Mouse (Mus musculus): ENCODE measurements at regions not wholly inside any gene's neighbourhood (a gene's known extent, or its start where the extent isn't known, plus 50 kb on each side); places are given as distances from the start of the nearest gene placed in this dataset.
A peak's percentile ranks its signal among the peaks of the same experiment; 100 is the strongest.

- no peak for ATAC-seq (ENCODE audit: insufficient number of reproducible peaks, low FRiP score, low TSS enrichment)
Observed at GRCm38 (mm10) chr9:94016747-94017487, 521.0 kb downstream of the 1190002N15Rik start.

- no peak for ATAC-seq (ENCODE audit: insufficient number of reproducible peaks, low FRiP score, low TSS enrichment)
Observed at GRCm38 (mm10) chr9:93992216-93992615, 545.7 kb downstream of the 1190002N15Rik start.

DNA sequence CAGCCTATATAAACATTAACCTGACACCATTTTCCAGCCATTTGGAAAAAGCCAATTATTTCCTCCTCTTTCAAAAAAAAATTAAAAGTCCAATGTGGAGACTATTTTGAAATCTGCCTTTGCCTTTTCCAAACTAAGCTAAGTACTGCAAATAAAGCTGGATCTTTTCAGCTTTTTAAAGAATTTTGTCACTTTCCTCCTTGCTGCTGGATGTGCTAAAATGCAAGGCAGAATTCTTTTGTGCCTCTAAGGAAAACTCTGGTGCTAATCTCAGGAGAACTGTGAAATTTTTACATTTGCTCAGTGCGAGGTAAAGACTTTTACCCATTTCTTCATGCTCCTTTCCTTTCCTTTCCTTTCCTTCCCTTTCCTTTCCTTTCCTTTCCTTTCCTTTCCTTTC lies 546.7 kb downstream of the 1190002N15Rik start:
- no peak for ATAC-seq (ENCODE audit: insufficient number of reproducible peaks, low FRiP score, low TSS enrichment)

DNA sequence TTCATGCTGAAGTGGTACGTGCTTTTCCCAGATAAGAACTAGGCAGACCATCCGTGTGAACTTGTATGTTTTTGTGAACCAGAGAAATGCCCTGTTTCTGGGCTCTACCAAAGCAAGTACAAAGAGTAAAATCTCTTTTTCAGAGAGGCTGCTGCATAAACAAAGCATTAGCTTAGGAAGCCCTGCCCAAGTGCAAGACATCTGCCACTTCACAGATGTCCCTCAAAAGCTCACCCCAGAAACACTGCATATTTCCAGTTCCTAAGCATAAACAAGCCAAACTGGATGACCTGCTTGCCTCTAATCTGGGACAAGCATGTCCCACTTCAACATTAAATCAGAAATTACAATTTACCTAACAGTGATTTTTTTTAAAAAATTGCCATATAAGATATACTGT lies 556.7 kb downstream of the 1190002N15Rik start:
- no peak for ATAC-seq (ENCODE audit: insufficient number of reproducible peaks, low FRiP score, low TSS enrichment)

DNA sequence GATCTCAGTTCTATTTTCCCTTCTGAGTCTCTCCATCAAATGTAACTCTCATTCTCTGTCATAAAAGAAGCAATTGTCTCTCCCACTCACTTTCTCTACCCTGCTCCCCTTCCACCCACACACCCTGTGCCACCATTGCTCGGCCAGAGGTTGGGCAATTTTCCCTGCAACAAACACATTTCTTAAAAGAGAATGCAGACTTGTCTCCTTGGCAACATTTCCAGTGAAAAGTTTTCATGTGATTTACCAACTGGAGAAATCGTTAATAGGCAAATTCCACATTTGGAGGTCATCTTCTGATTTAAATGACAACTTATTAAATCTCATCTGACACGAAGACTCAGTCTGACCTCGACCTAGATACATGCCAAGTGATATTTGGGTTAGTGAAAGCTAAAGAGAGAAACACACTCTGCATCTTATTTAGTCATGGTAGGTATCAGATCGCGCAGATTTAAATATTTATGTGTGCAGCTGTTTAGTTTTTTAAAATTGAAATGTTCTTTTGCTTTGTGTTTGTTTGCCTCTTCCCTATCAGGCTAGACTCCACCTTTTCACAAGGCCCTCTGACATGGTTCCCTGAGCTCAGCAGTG lies 568.1 kb downstream of the 1190002N15Rik start:
- ATAC-seq (ENCODE audit: insufficient number of reproducible peaks, low FRiP score, low TSS enrichment) = no peak

GRCm38 (mm10) chr9:93969118-93969517 lies 568.8 kb downstream of the 1190002N15Rik start:
- ATAC-seq (ENCODE audit: insufficient number of reproducible peaks, low FRiP score, low TSS enrichment) = no peak

DNA sequence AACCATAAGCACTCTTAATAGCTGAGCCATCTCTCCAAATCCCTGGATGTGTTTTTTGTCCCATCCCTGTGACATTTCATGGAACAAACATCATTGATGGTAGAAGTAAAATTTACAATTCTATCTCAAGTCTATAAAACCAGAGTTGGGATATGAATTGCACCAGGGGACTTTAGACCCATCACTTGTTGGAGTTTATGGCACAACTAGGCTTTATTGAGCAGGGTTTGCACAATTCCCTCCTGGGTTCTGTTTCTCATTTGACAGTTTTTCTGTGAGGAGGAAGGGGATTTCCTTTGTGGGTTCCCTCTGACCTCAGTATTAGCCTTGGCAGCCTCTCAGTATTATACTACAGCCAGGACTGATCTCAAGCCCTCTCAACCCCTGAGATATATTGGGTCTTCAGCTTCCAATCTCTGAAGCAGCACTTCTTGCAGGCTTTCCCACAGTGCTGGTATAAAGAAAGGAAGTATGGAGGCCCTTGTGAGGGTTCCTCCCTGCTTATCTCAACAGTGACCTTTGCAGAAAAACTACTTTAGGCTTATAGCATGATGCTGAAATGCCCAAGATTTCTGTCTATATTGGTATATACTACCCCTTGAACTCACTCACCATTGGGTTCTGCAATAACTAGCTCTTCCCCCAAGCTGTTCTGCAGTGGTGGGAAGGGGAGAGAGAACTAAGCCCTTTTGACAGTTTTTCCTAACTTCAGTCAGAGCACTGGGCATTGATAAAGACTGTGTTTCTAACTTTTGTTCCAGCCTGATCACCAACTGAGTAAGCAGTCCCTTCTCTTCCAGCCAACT lies 582.4 kb downstream of the 1190002N15Rik start:
- ATAC-seq (ENCODE audit: insufficient number of reproducible peaks, low FRiP score, low TSS enrichment) = no peak

GRCm38 (mm10) chr9:93948671-93949070 lies 589.2 kb downstream of the 1190002N15Rik start:
- ATAC-seq (ENCODE audit: insufficient number of reproducible peaks, low FRiP score, low TSS enrichment) = no peak

- no peak for ATAC-seq (ENCODE audit: insufficient number of reproducible peaks, low FRiP score, low TSS enrichment)
Observed at GRCm38 (mm10) chr9:93947053-93947452, 590.8 kb downstream of the 1190002N15Rik start.

GRCm38 (mm10) chr9:93940193-93940592 lies 597.7 kb downstream of the 1190002N15Rik start:
- no peak for ATAC-seq (ENCODE audit: insufficient number of reproducible peaks, low FRiP score, low TSS enrichment)

DNA sequence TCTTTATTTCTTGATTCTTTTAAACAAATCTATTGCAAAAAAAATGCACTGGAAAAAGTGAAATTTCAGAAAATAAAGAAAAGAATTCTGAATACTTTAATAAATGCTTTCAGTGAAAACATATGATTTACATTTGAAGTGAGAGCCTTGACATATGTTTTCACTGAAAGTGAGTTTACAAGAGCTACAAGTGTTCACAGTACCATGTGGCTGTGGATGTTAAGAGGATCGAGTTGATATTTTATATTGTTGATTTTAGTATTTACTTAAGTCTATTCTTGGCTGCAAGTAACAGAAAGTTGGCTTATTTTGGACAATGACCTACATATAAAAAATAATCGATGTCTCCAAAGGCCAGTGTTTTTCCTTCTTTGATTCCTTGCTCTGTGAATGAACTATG lies 607.2 kb downstream of the 1190002N15Rik start:
- ATAC-seq (ENCODE audit: insufficient number of reproducible peaks, low FRiP score, low TSS enrichment) = no peak

GRCm38 (mm10) chr9:93889256-93889655 lies 648.6 kb downstream of the 1190002N15Rik start:
- peak; percentile 45 for ATAC-seq (ENCODE audit: insufficient number of reproducible peaks, low FRiP score, low TSS enrichment)

DNA sequence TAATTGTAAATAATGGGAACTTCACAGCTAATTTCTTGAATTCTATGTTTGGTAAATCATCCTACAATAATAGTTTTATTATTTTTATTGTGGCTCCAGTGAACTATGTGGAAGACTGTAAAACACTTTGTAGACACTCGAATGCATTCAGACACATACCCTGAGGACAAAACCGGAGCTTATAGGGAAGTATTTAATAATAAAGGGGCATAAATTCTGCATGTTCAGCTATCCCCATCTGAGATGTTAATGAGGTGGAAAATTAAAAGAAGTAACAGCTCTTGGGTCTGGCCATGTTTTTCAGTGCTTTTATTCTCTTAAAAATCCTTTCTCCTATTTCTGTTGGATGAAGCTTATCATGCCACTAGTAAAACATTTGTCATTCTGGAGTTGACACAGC lies 657.8 kb downstream of the 1190002N15Rik start:
- no peak for ATAC-seq (ENCODE audit: insufficient number of reproducible peaks, low FRiP score, low TSS enrichment)

DNA sequence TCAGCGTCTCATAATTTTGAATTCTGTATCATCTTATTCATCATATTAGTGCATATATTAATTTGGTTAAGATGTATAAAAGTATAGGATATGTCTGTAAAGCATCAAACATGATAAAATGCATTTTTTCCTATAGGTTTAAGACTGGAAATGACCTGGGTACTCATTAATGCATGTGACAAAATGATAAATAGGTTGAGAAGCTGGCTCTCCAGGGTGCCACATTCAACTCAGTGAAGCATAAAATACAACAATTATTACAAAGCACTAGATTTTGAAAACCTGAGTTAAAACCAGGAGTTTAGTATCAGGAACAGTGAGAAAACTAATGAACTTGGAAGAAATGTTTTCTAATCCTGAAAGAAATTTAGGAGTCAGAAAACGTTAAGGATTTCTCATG lies 658.3 kb downstream of the 1190002N15Rik start:
- no peak for ATAC-seq (ENCODE audit: insufficient number of reproducible peaks, low FRiP score, low TSS enrichment)

DNA sequence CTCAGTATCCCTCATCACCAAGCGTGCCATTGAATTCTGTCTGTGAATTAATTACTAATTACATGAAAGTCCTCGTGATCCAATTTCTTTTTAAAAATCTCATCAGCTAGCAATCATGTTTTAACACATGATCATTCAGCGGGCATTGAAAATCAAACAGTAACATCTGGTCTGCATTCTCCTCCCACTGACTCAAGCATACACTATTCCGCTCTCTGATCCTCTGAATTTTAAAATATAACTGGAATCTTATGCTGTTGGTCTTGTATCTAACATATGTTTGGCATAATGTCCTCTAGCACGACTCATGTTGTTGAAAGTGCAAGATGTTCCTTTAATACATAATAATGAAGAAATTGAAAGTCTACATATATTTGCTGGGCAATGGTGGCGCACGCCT lies 667.1 kb downstream of the 1190002N15Rik start:
- ATAC-seq (ENCODE audit: insufficient number of reproducible peaks, low FRiP score, low TSS enrichment) = no peak

DNA sequence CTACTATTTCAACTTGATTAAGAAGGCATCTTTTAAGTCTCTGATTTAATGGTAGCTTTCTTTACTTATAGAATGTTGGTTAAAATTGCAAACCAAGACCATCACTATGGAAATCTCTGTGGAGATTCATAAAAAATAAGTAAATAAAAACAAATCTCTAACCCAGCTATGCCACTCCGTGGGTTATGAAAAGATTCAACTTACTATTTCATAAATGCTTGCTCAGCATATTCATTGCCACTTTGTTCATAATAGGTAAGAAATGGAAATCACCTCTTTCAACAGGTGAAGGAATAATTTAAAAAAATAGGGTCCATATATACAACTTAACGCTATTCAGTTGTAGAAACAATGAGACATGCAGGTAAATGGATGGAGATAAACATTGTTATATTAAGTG lies 679.9 kb downstream of the 1190002N15Rik start:
- ATAC-seq (ENCODE audit: insufficient number of reproducible peaks, low FRiP score, low TSS enrichment) = no peak

DNA sequence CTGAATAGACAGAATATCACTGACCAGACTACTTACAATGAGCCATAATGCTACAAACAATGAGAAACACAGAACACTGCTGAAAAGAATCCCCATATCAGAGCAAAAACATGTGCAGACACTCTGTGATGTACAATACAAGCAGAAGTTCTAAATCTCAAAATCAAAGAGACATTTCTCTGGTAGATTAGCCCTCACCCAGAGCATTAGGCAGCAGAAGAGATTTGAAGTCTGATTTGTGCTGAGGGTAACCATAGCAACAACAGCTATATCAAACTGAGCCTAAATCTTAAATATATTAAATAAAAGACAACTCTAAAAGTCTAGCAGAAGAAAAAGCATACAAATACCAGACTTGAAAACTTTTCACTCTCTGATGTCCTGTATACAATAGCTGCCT lies 691.5 kb downstream of the 1190002N15Rik start:
- no peak for ATAC-seq (ENCODE audit: insufficient number of reproducible peaks, low FRiP score, low TSS enrichment)

DNA sequence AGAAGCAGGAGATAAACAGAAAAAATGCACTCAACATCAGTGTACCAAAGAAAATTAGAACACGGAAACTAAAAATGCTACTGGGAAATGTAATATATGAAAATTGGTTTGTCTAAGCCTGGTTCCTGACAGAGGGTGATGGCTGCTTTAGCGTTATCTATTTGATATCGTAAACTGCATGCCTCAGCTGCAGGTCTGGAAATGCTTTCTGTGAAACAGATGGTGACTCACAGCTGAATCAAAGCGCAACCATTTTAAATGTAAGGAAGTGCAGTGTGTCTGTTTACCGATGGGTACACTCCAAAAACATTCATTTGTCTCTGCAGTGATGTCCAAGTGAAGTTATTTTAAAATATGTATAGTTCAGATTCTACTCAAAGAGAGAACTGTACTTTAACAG lies 694.0 kb downstream of the 1190002N15Rik start:
- ATAC-seq (ENCODE audit: insufficient number of reproducible peaks, low FRiP score, low TSS enrichment) = no peak

Data from cerebellum, adult (tissue).